Mouse (Mus musculus): ENCODE results near the gene Sez6l.
A peak's percentile ranks its signal among the peaks of the same experiment; 100 is the strongest.

The Sez6l gene

GRCm38 (mm10) chr5:112533312-112534075 lies 43.5 kb downstream of the Sez6l start:
- DNase-seq, result no peak

DNA sequence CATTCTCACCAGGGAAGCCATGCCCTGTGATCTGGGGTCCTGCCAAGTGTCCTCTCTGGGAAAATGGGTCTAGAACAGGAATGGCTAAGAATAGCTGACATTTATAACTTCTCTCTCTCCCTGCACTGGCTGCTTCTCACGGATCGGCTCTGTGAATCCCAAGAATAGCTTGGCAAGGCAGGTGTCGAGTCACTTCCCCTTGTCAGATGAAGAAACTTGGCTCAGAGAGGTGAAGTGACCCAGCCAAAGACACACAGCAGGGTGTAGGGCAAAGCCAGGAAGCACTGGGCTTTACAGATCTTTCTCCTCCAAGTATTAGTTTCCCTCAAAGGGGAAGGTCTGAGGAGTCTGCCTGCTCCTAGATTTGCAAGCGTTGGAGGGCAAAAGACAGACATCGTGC lies 44.1 kb downstream of the Sez6l start:
- peak; percentile 62 for DNase-seq

- DNase-seq, result no peak
These were observed 44.8 kb downstream of the Sez6l start for GRCm38 (mm10) chr5:112532210-112532609.

DNA sequence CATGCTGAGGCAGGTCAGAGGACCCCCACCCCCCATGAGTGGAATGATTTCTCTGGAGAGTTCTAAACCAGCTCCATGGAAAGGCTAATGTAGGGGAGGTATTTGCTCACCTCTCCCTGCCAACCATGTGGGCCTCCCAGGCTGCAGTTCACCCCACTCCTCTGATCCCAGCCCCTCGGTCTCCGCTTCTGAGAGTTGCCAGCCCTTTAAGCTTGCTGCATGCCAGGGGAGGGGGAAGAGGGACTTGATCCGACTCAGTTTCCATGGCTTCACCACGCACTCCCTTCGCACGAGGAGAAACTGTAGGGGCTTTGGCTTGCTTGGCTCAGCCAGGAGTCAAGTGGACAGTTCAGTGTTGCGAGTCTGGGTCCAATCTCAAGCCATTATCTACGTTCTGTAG lies 45.9 kb downstream of the Sez6l start:
- DNase-seq, result no peak

- peak; percentile 70 for DNase-seq
These were observed 50.0 kb downstream of the Sez6l start for GRCm38 (mm10) chr5:112526936-112527335.

- no peak for DNase-seq
These were observed 50.5 kb downstream of the Sez6l start for GRCm38 (mm10) chr5:112526435-112526834.

DNA sequence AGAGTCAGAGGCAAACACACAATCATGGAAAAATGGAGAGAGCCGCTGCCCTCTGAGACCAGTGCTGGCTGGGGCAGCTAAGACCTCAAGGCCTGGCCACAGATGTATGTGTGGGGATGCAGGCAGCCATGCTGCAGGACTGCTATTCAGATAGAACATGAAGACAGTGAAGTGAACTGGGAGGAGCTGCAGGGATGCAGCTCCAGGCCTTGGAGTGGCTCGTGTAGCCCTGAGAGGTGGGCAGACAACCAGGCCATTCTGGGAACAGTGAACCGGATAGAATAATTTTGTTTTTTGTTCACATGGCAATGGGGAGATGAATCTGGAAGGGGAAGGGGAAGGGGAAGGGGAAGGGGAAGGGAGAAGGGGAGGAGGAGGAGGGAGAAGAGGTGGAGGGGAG lies 51.0 kb downstream of the Sez6l start:
- no peak for DNase-seq

- no peak for DNase-seq
These were observed 51.7 kb downstream of the Sez6l start for GRCm38 (mm10) chr5:112525271-112525670.

DNA sequence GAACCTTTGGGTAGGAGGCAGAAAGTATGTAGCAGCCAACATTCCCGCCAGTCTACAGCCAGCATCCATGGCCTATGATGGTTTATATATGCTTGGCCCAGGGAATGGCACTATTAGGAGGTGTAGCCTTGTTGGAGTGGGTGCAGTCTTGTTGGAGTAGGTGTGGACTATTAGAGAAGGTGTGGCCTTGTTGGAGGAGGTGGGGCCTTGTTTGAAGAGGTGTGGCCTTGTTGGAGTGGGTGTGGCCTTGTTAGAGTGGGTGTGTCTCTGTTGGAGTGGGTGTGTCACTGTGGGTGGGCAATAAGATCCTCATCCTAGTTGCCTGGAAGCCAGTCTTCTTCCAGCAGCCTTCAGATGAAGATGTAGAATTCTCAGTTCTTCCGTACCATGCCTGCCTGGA lies 53.2 kb downstream of the Sez6l start:
- no peak for DNase-seq

- DNase-seq, result no peak
These were observed 53.7 kb downstream of the Sez6l start for GRCm38 (mm10) chr5:112523331-112523730.

DNA sequence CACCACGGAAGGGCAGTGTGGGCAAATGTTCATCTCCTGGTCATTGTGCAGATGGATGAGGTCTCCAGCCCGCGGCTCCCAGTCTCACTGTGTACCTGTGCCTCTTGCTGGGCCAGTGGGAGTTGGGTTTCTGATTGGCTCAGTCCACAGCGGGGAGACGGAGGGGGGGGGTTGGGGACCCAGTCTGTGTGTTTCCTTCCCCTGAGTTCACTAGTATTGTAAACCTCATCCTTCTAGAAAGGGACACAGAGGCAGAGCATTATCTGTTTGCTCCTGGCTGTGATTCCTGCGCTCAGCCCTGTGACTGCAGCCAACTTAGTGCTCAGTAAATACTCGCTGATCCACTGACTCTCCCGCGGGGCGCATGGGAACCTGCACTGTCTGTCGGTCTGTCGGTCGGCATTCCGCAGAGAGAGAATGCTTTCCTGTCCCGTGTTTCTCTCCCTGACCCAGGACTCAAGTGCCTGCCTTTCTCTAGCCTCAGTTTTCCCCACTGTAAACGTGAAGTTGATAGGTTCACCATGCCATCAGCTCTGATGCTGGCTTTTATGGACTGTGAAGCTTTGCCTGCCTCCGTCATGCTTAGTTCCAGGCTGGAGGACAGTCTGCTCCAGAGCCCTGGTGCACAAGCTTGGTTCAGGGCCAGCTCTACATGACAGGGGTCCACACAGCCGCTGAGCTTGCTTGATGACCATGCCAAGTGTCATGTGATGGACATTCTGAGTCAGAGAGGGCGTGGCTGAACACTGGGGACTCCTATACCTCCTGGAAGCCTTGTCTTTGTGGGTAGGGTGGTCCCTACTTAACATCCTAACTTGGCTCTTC lies 55.1 kb downstream of the Sez6l start:
- DNase-seq, result no peak

DNA sequence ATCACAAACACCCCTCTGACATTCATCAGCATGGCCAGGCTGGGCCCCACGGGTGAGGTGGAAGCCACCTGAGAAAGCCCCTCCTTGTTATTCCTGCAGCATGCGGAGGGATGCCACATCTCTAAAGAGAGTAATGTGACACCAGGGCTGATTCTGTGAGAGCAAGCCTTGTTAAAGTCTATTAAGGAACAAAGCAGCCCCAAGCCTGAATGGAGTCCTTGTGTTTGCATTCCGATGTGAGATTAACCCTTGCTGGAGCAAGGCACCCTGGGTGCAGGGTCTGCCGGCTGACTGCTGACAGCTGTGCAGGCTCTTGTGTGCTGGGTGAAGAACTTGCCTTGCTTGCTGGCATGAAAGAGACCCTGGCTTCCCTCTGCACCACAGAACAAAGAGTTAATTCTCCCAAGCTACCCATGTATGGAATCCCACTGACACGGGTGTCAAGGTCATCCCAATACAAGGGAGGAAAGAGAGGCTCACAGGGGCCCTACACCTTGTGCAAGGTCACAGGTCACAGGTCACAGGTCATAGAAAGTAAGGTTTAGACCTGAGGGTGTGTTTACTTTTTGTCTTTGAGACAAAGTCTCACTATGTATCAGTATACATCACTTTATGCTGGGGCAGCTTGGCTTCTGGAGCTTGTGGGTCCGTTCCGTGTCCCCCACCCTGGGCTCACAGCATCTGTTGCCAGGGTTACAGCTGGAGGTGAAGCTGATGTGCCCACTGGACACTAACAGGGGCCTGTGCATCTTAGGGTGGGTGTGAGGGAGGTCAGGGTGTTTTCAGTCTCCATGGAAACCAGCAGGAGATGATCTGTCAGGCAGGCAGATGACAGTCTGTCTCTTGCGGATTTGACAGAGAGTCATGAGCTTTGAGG lies 55.9 kb downstream of the Sez6l start:
- DNase-seq, result no peak

GRCm38 (mm10) chr5:112518773-112519172 lies 58.2 kb downstream of the Sez6l start:
- no peak for DNase-seq

- DNase-seq, result no peak
These were observed 59.5 kb downstream of the Sez6l start for GRCm38 (mm10) chr5:112517454-112517853.

DNA sequence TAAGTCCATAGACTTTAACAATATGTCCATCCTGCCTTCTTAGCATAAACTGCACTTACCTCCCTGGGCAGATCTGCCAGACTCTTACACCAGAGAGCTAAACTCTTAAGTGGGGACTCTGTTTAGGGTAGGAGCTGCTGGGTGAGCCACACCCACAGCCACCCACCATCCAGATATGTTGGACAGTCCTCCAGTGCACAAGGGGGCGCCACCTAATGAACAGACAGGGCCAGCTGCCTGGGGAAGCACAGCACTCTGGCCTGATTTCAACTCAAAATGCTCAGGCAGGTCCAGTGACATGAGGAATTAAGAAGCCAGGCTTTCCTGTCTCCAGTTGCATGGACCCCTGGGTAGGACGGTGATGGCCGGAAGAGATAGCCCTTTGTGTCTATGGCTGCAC lies 60.5 kb downstream of the Sez6l start:
- DNase-seq, result no peak

DNA sequence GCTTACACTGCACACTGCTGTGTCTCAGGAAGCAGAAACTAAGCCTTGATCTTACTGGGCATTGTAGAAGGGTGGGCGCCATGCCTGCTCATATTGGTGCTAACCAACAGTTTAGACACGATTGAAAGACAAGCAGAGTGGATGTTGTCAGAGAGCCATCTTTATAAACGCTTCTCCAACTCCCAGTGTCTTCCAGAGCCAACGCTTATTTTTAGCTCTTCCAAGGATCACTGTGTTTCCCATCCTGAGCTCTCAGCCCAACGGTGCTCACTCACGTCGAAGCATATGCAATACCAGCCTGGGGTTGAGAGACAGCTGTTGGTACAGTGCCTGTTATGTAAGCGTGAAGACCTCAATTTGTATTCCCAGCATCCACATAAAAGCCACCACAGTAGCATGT lies 66.6 kb downstream of the Sez6l start:
- DNase-seq, result no peak

- no peak for DNase-seq
These were observed 67.1 kb downstream of the Sez6l start for GRCm38 (mm10) chr5:112509916-112510315.

DNA sequence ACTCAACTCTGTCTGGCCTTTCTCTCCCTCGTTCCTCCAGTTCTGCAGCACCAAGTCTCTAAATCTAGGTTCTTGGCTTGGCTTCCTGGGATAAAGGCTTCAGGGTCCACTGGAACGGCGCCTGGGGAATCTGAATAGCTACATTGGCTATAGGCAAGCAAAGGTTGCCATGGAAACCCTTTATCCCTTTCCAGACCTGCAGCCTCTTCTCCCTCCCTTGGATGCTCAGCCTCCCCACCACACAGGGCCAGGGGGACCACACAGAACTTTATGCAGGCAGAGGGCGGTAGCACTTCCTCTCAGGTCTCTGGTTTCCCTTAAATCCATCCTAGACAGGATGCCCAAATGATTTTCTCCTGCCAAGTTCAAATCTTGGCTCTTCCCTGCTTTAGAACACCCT lies 71.4 kb downstream of the Sez6l start:
- DNase-seq, result no peak

- DNase-seq, result peak; percentile 44
These were observed 75.6 kb downstream of the Sez6l start for GRCm38 (mm10) chr5:112501384-112501783.

GRCm38 (mm10) chr5:112499918-112500682 lies 76.9 kb downstream of the Sez6l start:
- no peak for DNase-seq

- no peak for DNase-seq
These were observed 77.8 kb downstream of the Sez6l start for GRCm38 (mm10) chr5:112498921-112499917.
